26 mouse cellular contexts compared by ENCODE assay signal in the genomic region with DNA sequence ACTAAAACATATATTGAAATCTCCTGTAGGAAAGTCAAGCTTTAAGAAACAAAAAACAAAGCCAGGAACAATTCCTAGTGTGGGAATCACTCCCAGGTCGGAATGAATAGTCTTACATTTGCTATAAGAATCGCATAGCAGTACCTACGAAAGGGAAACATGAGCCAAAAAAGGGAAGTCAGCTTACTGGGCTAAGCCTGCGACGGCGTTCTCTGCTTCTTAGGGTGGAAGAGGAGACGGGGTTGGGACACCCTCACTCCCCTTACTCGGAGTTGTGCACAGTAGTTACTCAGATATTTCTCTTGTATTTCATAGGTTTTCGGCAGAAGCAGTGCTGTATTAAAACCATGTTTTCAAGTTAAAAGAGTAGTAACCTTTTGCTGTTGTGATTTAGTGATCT.
"Had no signal": no experiment of that assay in that cellular context is flagged by ENCODE, and none has a peak within 500 bp of the region (broad histone marks: within the 10 kb centered on the region; RNA-seq: fewer than 3 reads in every experiment).

No protein-coding gene starts in this region.

- H3K4me2 ChIP-seq: heart, embryonic 12.5 days; hindbrain, embryonic 12.5 days; hindbrain, embryonic 14.5 days; limb, embryonic 12.5 days; liver, embryonic 11.5 days had no signal

- H3K9me3 ChIP-seq: heart, embryonic 10.5 days; heart, embryonic 12.5 days; hindbrain, embryonic 10.5 days; hindbrain, embryonic 12.5 days; limb, embryonic 10.5 days; limb, embryonic 12.5 days had no signal

- DNase-seq: forebrain, postnatal 0 days; gastrocnemius, adult 2 months; gastrocnemius, postnatal 10 days; gastrocnemius, postnatal 25 days; heart, adult 18-20 months; heart, postnatal 14 days; heart, postnatal 36 days; kidney, adult 18-20 months; kidney, adult 8-10 months; kidney, postnatal 10 days; kidney, postnatal 25 days; kidney, postnatal 4 days; liver had no signal

- H3K4me1 ChIP-seq: limb, embryonic 10.5 days had no signal

- ATAC-seq: forebrain, postnatal 0 days; hindbrain, embryonic 16.5 days; inflammation-experienced regulatory T-cells, adult 6 months; intestine, postnatal 0 days had no signal

- H3K27ac ChIP-seq: gastrocnemius, adult 2 months; heart, embryonic 10.5 days; hindbrain, embryonic 12.5 days; hindbrain, embryonic 14.5 days; layer of hippocampus, adult 2 months; left cerebral cortex, adult 2 months; limb, embryonic 10.5 days; limb, embryonic 12.5 days had no signal

- H3K36me3 ChIP-seq: heart, embryonic 10.5 days; hindbrain, embryonic 10.5 days; hindbrain, embryonic 12.5 days; limb, embryonic 10.5 days; limb, embryonic 12.5 days had no signal

- H3K9ac ChIP-seq: forebrain, postnatal 0 days; heart, embryonic 12.5 days; hindbrain, embryonic 12.5 days; hindbrain, embryonic 14.5 days; limb, embryonic 12.5 days had no signal

- H3K4me3 ChIP-seq: gastrocnemius, adult 2 months; heart, embryonic 10.5 days; heart, embryonic 12.5 days; hindbrain, embryonic 10.5 days; hindbrain, embryonic 12.5 days; layer of hippocampus, adult 2 months; left cerebral cortex, adult 2 months; limb, embryonic 10.5 days; limb, embryonic 12.5 days had no signal

- H3K27me3 ChIP-seq: heart, embryonic 12.5 days; hindbrain, embryonic 12.5 days; limb, embryonic 12.5 days had no signal
